Mouse (Mus musculus): ENCODE data around the gene Ttll7.

DNA sequence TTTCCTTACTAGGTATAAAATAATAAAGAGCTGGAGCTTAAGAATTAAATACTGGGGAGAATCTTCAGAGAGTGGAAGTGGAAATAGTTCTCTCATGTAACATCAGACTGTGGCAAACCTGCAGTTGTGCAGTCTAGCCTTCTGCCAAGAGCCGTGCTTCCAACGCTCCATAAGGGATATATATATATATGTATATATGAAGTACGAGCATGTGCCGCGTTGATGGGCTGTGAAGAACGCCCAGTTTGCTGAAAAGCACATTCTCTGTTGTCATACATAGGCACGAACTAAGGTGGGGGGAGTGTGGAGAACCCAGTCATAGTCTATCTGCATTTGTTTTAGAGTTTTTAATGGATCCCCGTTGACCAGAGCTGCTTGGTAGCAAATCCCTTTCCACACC lies 104.6 kb downstream of the Ttll7 start:
- TF ChIP-seq CTCF (IDR thresholded peaks at IDR 0.05; ENCODE audit: low read depth, low read length) (no peak), GATA1 (IDR thresholded peaks at IDR 0.05; ENCODE audit: borderline replicate concordance, low read length) (no peak), POLR2AphosphoS5 (IDR thresholded peaks at IDR 0.05; ENCODE audit: insufficient replicate concordance, low read depth, low read length) (no peak)

Measured in G1E (cell line).